8 mouse cellular contexts compared by ENCODE assay signal in the genomic region with DNA sequence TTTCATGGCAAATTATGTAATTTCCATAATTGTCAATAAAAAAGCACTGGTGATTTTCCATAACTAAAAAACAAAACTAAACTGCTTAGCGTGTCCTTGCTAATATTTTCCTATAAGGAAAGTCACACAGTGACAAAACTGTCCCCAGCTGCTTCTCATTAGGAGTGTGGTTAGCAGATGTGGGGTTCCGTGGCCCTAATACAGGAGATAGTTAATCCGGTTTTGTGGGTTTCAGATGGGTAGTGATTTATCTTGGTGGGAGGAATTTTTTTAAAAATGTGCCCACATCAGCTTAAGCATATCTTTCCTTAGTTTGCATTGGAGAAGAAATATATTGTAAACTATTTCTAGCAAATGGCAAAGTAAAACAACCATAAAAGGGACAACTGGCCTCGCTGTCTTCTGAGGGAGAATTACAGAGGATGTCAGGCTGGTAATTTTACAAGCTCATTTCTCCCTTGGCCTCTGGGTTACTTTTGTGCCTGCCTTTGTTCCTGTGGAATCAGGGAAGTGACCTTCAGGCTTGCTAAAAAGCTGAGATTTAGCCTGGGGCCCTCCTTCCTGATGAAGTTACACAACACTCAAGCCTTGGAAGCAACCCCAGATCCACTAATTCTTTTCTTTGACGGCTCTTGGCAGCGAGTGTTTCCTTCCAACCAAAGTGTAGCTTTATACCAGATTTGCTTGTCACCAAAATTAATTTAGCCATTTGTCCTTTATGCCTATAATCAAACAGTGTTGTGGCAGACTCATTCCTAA. TPM values are rescaled to one million over a fixed set of nuclear protein-coding genes. Genes with fewer than 3 reads are reported as not detected.
DNase-seq lines count a peak whose midpoint lies in the region; ATAC-seq lines count a peak whose summit lies in the region.

No protein-coding gene starts in this region.

- H3K9me3 ChIP-seq in embryonic facial prominence, embryonic 14.5 days (ENCODE audit: control insufficient read depth, low read length): no peaks in the 10 kb centered on the region
- H3K9me3 ChIP-seq in intestine, embryonic 15.5 days: no peaks in the 10 kb centered on the region

- no peak; the same call in 1 of the 2 replicates for ATAC-seq in embryonic facial prominence, embryonic 14.5 days (ENCODE audit: low read depth)
- ATAC-seq in intestine, embryonic 15.5 days: no peak
- ATAC-seq in erythroblast, adult 5-6 weeks (replicated peaks; ENCODE audit: low FRiP score, poor library complexity, severe bottlenecking): no peak

- H3K4me3 ChIP-seq in embryonic facial prominence, embryonic 14.5 days (ENCODE audit: low read depth, low read length): no peak overlapping the region
- no peak overlapping the region for H3K4me3 ChIP-seq in intestine, embryonic 15.5 days (replicated peaks)

- peak; percentile 25 for DNase-seq in embryo, embryonic 10 days (ENCODE audit: low spot score)
- no peak for DNase-seq in embryo, embryonic 9.5 days (ENCODE audit: extremely low spot score)
- DNase-seq in embryonic facial prominence, embryonic 14.5 days (ENCODE audit: low spot score): peak; percentile 86
- peak; percentile 81 for DNase-seq in lung, postnatal 10 days
- DNase-seq in right cerebral cortex, postnatal 4 days: no peak
- DNase-seq in frontal cortex, adult 2 months (ENCODE audit: extremely low spot score in 1 of 2, low spot score in 1 of 2): no peak

- peak overlapping the region; percentile 35 for H3K27ac ChIP-seq in embryonic facial prominence, embryonic 14.5 days (replicated peaks; ENCODE audit: low read depth, low read length)
- H3K27ac ChIP-seq in intestine, embryonic 15.5 days: peak overlapping the region; percentile 52

- H3K27me3 ChIP-seq in embryonic facial prominence, embryonic 14.5 days (replicated peaks; ENCODE audit: control insufficient read depth, insufficient read depth, low read length): no peaks in the 10 kb centered on the region
- H3K27me3 ChIP-seq in intestine, embryonic 15.5 days (replicated peaks): no peaks in the 10 kb centered on the region

- no peak overlapping the region; the same call in 1 of the 2 replicates for H3K4me2 ChIP-seq in embryonic facial prominence, embryonic 14.5 days (ENCODE audit: low read depth, low read length)
- H3K4me2 ChIP-seq in intestine, embryonic 15.5 days (replicated peaks): no peak overlapping the region

- H3K4me1 ChIP-seq in embryonic facial prominence, embryonic 14.5 days (ENCODE audit: control insufficient read depth, insufficient read depth, low read length): peaks cover 27% of the 10 kb centered on the region
- H3K4me1 ChIP-seq in intestine, embryonic 15.5 days (replicated peaks): peaks cover 18% of the 10 kb centered on the region

- H3K9ac ChIP-seq in embryonic facial prominence, embryonic 14.5 days (ENCODE audit: low read depth, low read length): no peak overlapping the region
- no peak overlapping the region for H3K9ac ChIP-seq in intestine, embryonic 15.5 days

- H3K36me3 ChIP-seq in embryonic facial prominence, embryonic 14.5 days (ENCODE audit: control insufficient read depth, insufficient read depth, low read length): no peaks in the 10 kb centered on the region
- no peaks in the 10 kb centered on the region for H3K36me3 ChIP-seq in intestine, embryonic 15.5 days

- 19% methylated on average over 6 of the region's 6 CpGs for WGBS in embryonic facial prominence, embryonic 14.5 days
- 37% methylated on average over 6 of the region's 6 CpGs for WGBS in intestine, embryonic 15.5 days

RNA-seq across cellular contexts. Expression of gene Sntb2, which starts 6.2 kb away (rescaled TPM):
- 16.3 and 18.5 TPM in 2 replicates for polyA plus RNA-seq in embryonic facial prominence, embryonic 14.5 days (2014; fragmentation: Nextera tagmentation; extraction: Ambion mirVana)
- 11.3 and 11.4 TPM in 2 replicates for polyA plus RNA-seq in intestine, embryonic 15.5 days (2015; fragmentation: Nextera tagmentation; extraction: Ambion mirVana)
- 2.1 and 4.2 TPM in 2 replicates for total RNA-seq in erythroblast, adult 5-6 weeks (2015; ENCODE audit: low replicate concordance)
- total RNA-seq in erythroblast, adult 5-6 weeks (2017; ENCODE audit: low replicate concordance): 1.7 and 2.9 TPM in 2 replicates
- polyA plus RNA-seq in frontal cortex, adult 2 months (2012; rRNA removed): 6.0 and 6.8 TPM in 2 replicates

RNA-seq across cellular contexts. Expression of gene Utp4, which starts 35.9 kb away (rescaled TPM):
- polyA plus RNA-seq in embryonic facial prominence, embryonic 14.5 days (2014; fragmentation: Nextera tagmentation; extraction: Ambion mirVana): 60.4 and 65.0 TPM in 2 replicates
- polyA plus RNA-seq in intestine, embryonic 15.5 days (2015; fragmentation: Nextera tagmentation; extraction: Ambion mirVana): 67.1 and 71.1 TPM in 2 replicates
- total RNA-seq in erythroblast, adult 5-6 weeks (2015; ENCODE audit: low replicate concordance): 12.7 and 22.6 TPM in 2 replicates
- total RNA-seq in erythroblast, adult 5-6 weeks (2017; ENCODE audit: low replicate concordance): 5.4 and 9.1 TPM in 2 replicates
- polyA plus RNA-seq in frontal cortex, adult 2 months (2012; rRNA removed): 27.4 and 28.9 TPM in 2 replicates

RNA-seq across cellular contexts. Expression of gene Has3, which starts 59.3 kb away (rescaled TPM):
- 0.70 and 0.77 TPM in 2 replicates for polyA plus RNA-seq in embryonic facial prominence, embryonic 14.5 days (2014; fragmentation: Nextera tagmentation; extraction: Ambion mirVana)
- polyA plus RNA-seq in intestine, embryonic 15.5 days (2015; fragmentation: Nextera tagmentation; extraction: Ambion mirVana): 0.10 and 0.18 TPM in 2 replicates
- not detected in 2 replicates for total RNA-seq in erythroblast, adult 5-6 weeks (2015; ENCODE audit: low replicate concordance)
- not detected in 2 replicates for total RNA-seq in erythroblast, adult 5-6 weeks (2017; ENCODE audit: low replicate concordance)
- polyA plus RNA-seq in frontal cortex, adult 2 months (2012; rRNA removed): 0.78 and 0.90 TPM in 2 replicates

Comparison
In these comparisons a context has a peak if more than half of its experiments do, and no peak if none do; other contexts are left out.
1. DNase-seq: peak in embryo, embryonic 10 days (single experiment), embryonic facial prominence, embryonic 14.5 days (single experiment) and lung, postnatal 10 days (single experiment); none in embryo, embryonic 9.5 days (single experiment), right cerebral cortex, postnatal 4 days (single experiment) and frontal cortex, adult 2 months (0 of 2).